Mouse (Mus musculus) lung, postnatal 36 days (tissue): ENCODE measurements at regions not wholly inside any gene's neighbourhood (a gene's known extent, or its start where the extent isn't known, plus 50 kb on each side); places are given as distances from the start of the nearest gene placed in this dataset.

Experiments used
- DNase-seq: peaks from one replicate; pipeline ENCODE4 v3.0.0; 2022; ENCODE audit warnings: mixed read lengths

GRCm38 (mm10) chr15:45453797-45454196 lies 5319.6 kb downstream of the 9330182O14Rik start:
- peak; percentile 2 for DNase-seq

- DNase-seq = no peak
Observed at GRCm38 (mm10) chr15:45470425-45470824, 5336.3 kb downstream of the 9330182O14Rik start.

- DNase-seq = no peak
Observed at GRCm38 (mm10) chr15:45473191-45473590, 5339.0 kb downstream of the 9330182O14Rik start.

DNA sequence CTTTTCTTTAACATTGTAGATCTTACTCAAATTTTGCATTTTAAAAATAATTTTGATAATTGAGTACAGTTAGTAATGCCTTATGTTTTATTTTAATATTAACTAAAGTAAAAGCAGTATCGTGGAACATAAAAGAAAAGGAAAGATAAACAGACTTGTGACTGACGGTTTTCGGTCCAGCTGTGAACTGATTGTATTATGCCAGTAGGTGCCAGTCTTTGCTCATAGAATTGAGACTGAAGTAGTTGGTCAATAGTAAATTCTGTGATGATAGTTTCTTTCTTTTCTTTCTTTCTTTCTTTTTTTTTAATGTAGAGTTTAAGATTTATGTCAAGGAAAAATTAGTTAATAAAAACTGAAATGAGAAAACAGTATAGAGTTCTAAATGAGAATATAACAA lies 5376.1 kb downstream of the 9330182O14Rik start:
- no peak for DNase-seq
